Comparison of ENCODE assay signal across 8 mouse cellular contexts in the genomic region with DNA sequence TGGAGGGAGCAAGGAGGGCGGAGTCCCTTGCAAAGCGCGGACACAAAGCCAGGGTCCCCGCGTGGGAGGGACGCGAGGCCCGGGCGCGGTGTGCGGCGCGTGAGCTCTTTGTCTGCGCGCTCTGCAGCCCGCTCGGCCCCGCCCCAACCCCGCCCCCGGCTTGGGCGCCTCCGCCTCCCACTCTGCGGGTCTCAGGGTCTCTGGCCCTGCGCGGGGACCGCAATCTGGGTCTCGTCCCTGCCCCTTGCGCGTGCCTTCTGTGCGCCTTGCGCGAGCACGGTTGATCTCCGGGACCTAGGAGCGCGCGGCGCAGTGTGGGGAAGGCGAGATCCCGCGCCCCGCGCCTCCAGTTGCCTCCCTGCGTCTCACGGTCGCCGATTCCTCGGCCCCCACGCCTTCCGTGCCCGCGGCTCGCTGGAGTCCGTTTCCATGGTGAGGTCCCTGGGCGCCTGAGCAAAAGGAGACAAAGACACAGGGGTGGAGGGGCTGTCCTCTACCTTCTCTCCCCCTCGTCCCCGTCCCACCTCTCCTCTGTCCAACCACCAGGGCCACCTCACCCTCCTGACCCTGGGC. TPM values are rescaled to one million over a fixed set of nuclear protein-coding genes. Genes with fewer than 3 reads are reported as not detected.
A peak's percentile ranks its signal among the peaks of the same experiment; 100 is the strongest.
DNase-seq lines count a peak whose midpoint lies in the region; ATAC-seq and TF ChIP-seq lines count a peak whose summit lies in the region.

Gene Prtn3, plus strand, starts transcription at position 187 of the 573 bp plus-strand sequence.
Gene Plppr3, minus strand, starts transcription at position 345 of the 573 bp plus-strand sequence.

- H3K27ac ChIP-seq in liver, embryonic 11.5 days (ENCODE audit: low read depth, low read length) = peak within 1 kb of the TSS; percentile 32
- H3K27ac ChIP-seq in olfactory bulb, adult 2 months (ENCODE audit: insufficient read depth, low read depth, low read length) = peak within 1 kb of the TSS; percentile 84

- H3K36me3 ChIP-seq in liver, embryonic 11.5 days (ENCODE audit: control insufficient read depth, insufficient read depth, low read length) = no peaks in the 10 kb centered on the region

- H3K4me1 ChIP-seq in liver, embryonic 11.5 days (replicated peaks; ENCODE audit: control insufficient read depth, insufficient read depth, low read length) = peaks cover 16% of the 10 kb centered on the region
- peaks cover 24% of the 10 kb centered on the region for H3K4me1 ChIP-seq in olfactory bulb, adult 2 months (ENCODE audit: control insufficient read depth, insufficient read depth, low read length)

- peak; percentile 37 for DNase-seq in adrenal gland, adult 2 months
- DNase-seq in adrenal gland, postnatal 4 days (ENCODE audit: low spot score in 2 of 2) = no peak
- DNase-seq in right cerebral cortex, postnatal 10 days (ENCODE audit: low spot score in 2 of 2) = peak; percentile 76
- no peak for DNase-seq in right cerebral cortex, postnatal 36 days (ENCODE audit: low spot score in 2 of 2)
- DNase-seq in liver, embryonic 11.5 days (ENCODE audit: low spot score) = peak; percentile 66
- DNase-seq in T-cell, adult 2 months (ENCODE audit: low spot score) = no peak

- no peak for TF ChIP-seq CTCF in olfactory bulb, adult 2 months (IDR thresholded peaks at IDR 0.05; ENCODE audit: insufficient read depth, low read depth, low read length)

- H3K9me3 ChIP-seq in liver, embryonic 11.5 days (ENCODE audit: control insufficient read depth, low read length) = no peaks in the 10 kb centered on the region

- peak within 1 kb of the TSS; percentile 53 for H3K4me3 ChIP-seq in liver, embryonic 11.5 days (ENCODE audit: low read depth, low read length)
- peak within 1 kb of the TSS; percentile 81 for H3K4me3 ChIP-seq in olfactory bulb, adult 2 months (ENCODE audit: insufficient read depth, low read depth, low read length)

- peak within 1 kb of the TSS; percentile 58 for H3K9ac ChIP-seq in liver, embryonic 11.5 days (ENCODE audit: low read depth, low read length)

- ATAC-seq in granulocyte monocyte progenitor cell, adult 5-6 weeks (replicated peaks; ENCODE audit: poor library complexity, severe bottlenecking) = peak; percentile 28
- peak; percentile 46; the same call in 1 of the 2 replicates for ATAC-seq in liver, embryonic 11.5 days (replicated peaks; ENCODE audit: low FRiP score)

- H3K4me2 ChIP-seq in liver, embryonic 11.5 days = peak within 1 kb of the TSS; percentile 75

- TF ChIP-seq POLR2A in olfactory bulb, adult 2 months (IDR thresholded peaks at IDR 0.05; ENCODE audit: insufficient read depth, low read depth, low read length) = peak; percentile 76; the same call in 1 of the 2 replicates

- 2% methylated on average over 57 of the region's 57 CpGs for WGBS in liver, embryonic 11.5 days
- WGBS in olfactory bulb, adult 2 months = under 1% methylated on average over 57 of the region's 57 CpGs

- peaks cover 11% of the 10 kb centered on the region for H3K27me3 ChIP-seq in liver, embryonic 11.5 days (replicated peaks; ENCODE audit: control insufficient read depth, insufficient read depth, low read length)

RNA-seq across cellular contexts. Expression of gene Prtn3, which starts in this region (rescaled TPM):
- total RNA-seq in adrenal gland, adult 2 months (2021) = under 1 TPM; 0.62 to 0.63 TPM
- polyA plus RNA-seq in adrenal gland, adult 2 months (2012; rRNA removed) = 3.4 and 4.1 TPM in 2 replicates
- 1 to 10 TPM; 2.2 to 7.0 TPM for total RNA-seq in adrenal gland, postnatal 4 days (2021)
- total RNA-seq in granulocyte monocyte progenitor cell, adult 5-6 weeks (2014; fragmentation: Nextera tagmentation) = 2,258 and 3,780 TPM in 2 replicates
- total RNA-seq in granulocyte monocyte progenitor cell, adult 5-6 weeks (2017) = 1,097 and 1,536 TPM in 2 replicates
- polyA plus RNA-seq in liver, embryonic 11.5 days (2014; fragmentation: Nextera tagmentation; extraction: Ambion mirVana) = 50.9 and 52.4 TPM in 2 replicates
- polyA plus RNA-seq in olfactory bulb, adult 2 months (2012; ENCODE audit: insufficient read depth, insufficient read length, low replicate concordance, missing spikeins) = not detected in 2 replicates

RNA-seq across cellular contexts. Expression of gene Plppr3, which starts in this region (rescaled TPM):
- total RNA-seq in adrenal gland, adult 2 months (2021) = 1 to 10 TPM; 1.2 to 2.2 TPM
- polyA plus RNA-seq in adrenal gland, adult 2 months (2012; rRNA removed) = 4.2 and 4.6 TPM in 2 replicates
- total RNA-seq in adrenal gland, postnatal 4 days (2021) = 10 to 100 TPM in 1 of 2 experiments, 1 to 10 TPM in 1; 8.6 to 14.8 TPM
- total RNA-seq in granulocyte monocyte progenitor cell, adult 5-6 weeks (2014; fragmentation: Nextera tagmentation) = 72.1 and 111 TPM in 2 replicates
- 91.6 and 112 TPM in 2 replicates for total RNA-seq in granulocyte monocyte progenitor cell, adult 5-6 weeks (2017)
- polyA plus RNA-seq in liver, embryonic 11.5 days (2014; fragmentation: Nextera tagmentation; extraction: Ambion mirVana) = 17.6 and 20.9 TPM in 2 replicates
- polyA plus RNA-seq in olfactory bulb, adult 2 months (2012; ENCODE audit: insufficient read depth, insufficient read length, low replicate concordance, missing spikeins) = not detected in 2 replicates

Comparison
In these comparisons a context has a peak if more than half of its experiments do, and no peak if none do; other contexts are left out.
1. RNA of gene Prtn3 (total RNA-seq): 1,097 to 3,780 TPM in granulocyte monocyte progenitor cell, adult 5-6 weeks; 2.2 to 7.0 TPM in adrenal gland, postnatal 4 days and 0.62 to 0.63 TPM in adrenal gland, adult 2 months; every median in the first group is over 100 times any median in the second.
2. RNA of gene Plppr3 (total RNA-seq): 72.1 to 112 TPM in granulocyte monocyte progenitor cell, adult 5-6 weeks; 8.6 to 14.8 TPM in adrenal gland, postnatal 4 days and 1.2 to 2.2 TPM in adrenal gland, adult 2 months; every median in the first group is over 4 times any median in the second.
3. RNA of gene Prtn3 (polyA plus RNA-seq): 50.9 to 52.4 TPM in liver, embryonic 11.5 days; 3.4 to 4.1 TPM in adrenal gland, adult 2 months and not detected in olfactory bulb, adult 2 months; every median in the first group is over 10 times any median in the second.
4. DNase-seq: peak in adrenal gland, adult 2 months (single experiment), right cerebral cortex, postnatal 10 days (2 of 2) and liver, embryonic 11.5 days (single experiment); none in adrenal gland, postnatal 4 days (0 of 2), right cerebral cortex, postnatal 36 days (0 of 2) and T-cell, adult 2 months (single experiment).